ENCODE assay signal across 9 mouse cellular contexts in the genomic region with DNA sequence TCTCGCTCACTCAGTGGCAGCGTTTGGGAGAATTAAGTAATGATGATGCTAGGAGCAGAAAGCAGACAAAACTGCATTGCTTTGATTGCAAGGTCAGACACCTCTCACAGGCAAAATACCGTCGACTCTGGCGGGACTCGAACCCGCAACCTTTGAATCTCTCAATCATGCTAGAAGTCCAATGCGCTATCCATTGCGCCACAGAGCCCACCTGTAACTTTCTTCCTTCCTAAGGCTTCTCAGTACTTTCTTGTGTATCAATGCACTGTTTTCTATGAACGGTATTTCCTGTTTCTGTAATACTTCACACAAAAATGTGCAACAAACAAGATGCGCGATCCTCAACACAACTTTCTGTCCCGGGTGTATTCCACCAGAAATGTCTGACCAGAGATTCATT. TPM values are rescaled to one million over a fixed set of nuclear protein-coding genes. Genes with fewer than 3 reads are reported as not detected.
DNase-seq lines count a peak whose midpoint lies in the region; ATAC-seq and TF ChIP-seq lines count a peak whose summit lies in the region.
"Had no signal": no experiment of that assay in that cellular context is flagged by ENCODE, and none has a peak within 500 bp of the region (broad histone marks: within the 10 kb centered on the region; RNA-seq: fewer than 3 reads in every experiment).

No protein-coding gene starts in this region.

- peak overlapping the region; percentile 63 for H3K4me2 ChIP-seq in forebrain, embryonic 11.5 days (ENCODE audit: low read depth, low read length, severe bottlenecking)
- no peak overlapping the region for H3K4me2 ChIP-seq in forebrain, postnatal 0 days (ENCODE audit: low read depth)
- peak overlapping the region; percentile 74; the same call in 1 of the 2 replicates for H3K4me2 ChIP-seq in limb, embryonic 14.5 days (replicated peaks; ENCODE audit: low read depth, low read length, severe bottlenecking)
- H3K4me2 ChIP-seq in stomach, embryonic 16.5 days (ENCODE audit: low read depth, low read length): peak overlapping the region; percentile 73

- no peak overlapping the region for H3K9ac ChIP-seq in forebrain, embryonic 11.5 days (ENCODE audit: low read length)
- no peak overlapping the region for H3K9ac ChIP-seq in forebrain, postnatal 0 days
- H3K9ac ChIP-seq in limb, embryonic 14.5 days (ENCODE audit: low read depth, low read length, severe bottlenecking): no peak overlapping the region
- no peak overlapping the region for H3K9ac ChIP-seq in stomach, embryonic 16.5 days (ENCODE audit: low read length)

- H3K36me3 ChIP-seq in forebrain, embryonic 11.5 days (ENCODE audit: control insufficient read depth, insufficient read depth, low read length): no peaks in the 10 kb centered on the region
- H3K36me3 ChIP-seq in forebrain, postnatal 0 days (ENCODE audit: insufficient read depth): no peaks in the 10 kb centered on the region
- H3K36me3 ChIP-seq in embryonic facial prominence, embryonic 10.5 days (replicated peaks): no peaks in the 10 kb centered on the region
- H3K36me3 ChIP-seq in limb, embryonic 14.5 days (ENCODE audit: control insufficient read depth, insufficient read depth, low read length): no peaks in the 10 kb centered on the region
- no peaks in the 10 kb centered on the region for H3K36me3 ChIP-seq in stomach, embryonic 16.5 days (ENCODE audit: control insufficient read depth, insufficient read depth, low read length)

- no peak overlapping the region for H3K27ac ChIP-seq in forebrain, embryonic 11.5 days (ENCODE audit: low read depth, low read length)
- no peak overlapping the region for H3K27ac ChIP-seq in forebrain, postnatal 0 days (ENCODE audit: low read depth, low read length)
- H3K27ac ChIP-seq in embryonic facial prominence, embryonic 10.5 days (replicated peaks): no peak overlapping the region
- no peak overlapping the region for H3K27ac ChIP-seq in limb, embryonic 14.5 days (replicated peaks; ENCODE audit: low read depth, low read length)
- H3K27ac ChIP-seq in stomach, embryonic 16.5 days (ENCODE audit: low read length): no peak overlapping the region
- H3K27ac ChIP-seq: left cerebral cortex, adult 2 months had no signal

- ATAC-seq in forebrain, embryonic 11.5 days (replicated peaks; ENCODE audit: low FRiP score): no peak
- no peak for ATAC-seq in forebrain, postnatal 0 days
- ATAC-seq in limb, embryonic 14.5 days (ENCODE audit: low FRiP score, low read depth): no peak
- no peak for ATAC-seq in stomach, embryonic 16.5 days (ENCODE audit: insufficient read depth, low FRiP score)
- ATAC-seq in monocyte, adult 5-6 weeks (replicated peaks; ENCODE audit: insufficient number of reproducible peaks, low FRiP score, low TSS enrichment, poor library complexity, severe bottlenecking): no peak

- no peaks in the 10 kb centered on the region for H3K9me3 ChIP-seq in forebrain, embryonic 11.5 days (ENCODE audit: control insufficient read depth, low read length)
- H3K9me3 ChIP-seq in forebrain, postnatal 0 days (ENCODE audit: low read length): no peaks in the 10 kb centered on the region
- no peaks in the 10 kb centered on the region for H3K9me3 ChIP-seq in embryonic facial prominence, embryonic 10.5 days
- no peaks in the 10 kb centered on the region for H3K9me3 ChIP-seq in limb, embryonic 14.5 days (ENCODE audit: control insufficient read depth, low read length)
- no peaks in the 10 kb centered on the region for H3K9me3 ChIP-seq in stomach, embryonic 16.5 days (replicated peaks; ENCODE audit: control insufficient read depth, low read length)

- no peak for TF ChIP-seq POLR2A in limb, embryonic 14.5 days (IDR thresholded peaks at IDR 0.05; ENCODE audit: borderline replicate concordance, extremely low read depth, insufficient read depth, insufficient read length)

- H3K4me3 ChIP-seq in forebrain, embryonic 11.5 days (ENCODE audit: low read depth, low read length): peak overlapping the region; percentile 51
- H3K4me3 ChIP-seq in forebrain, postnatal 0 days (ENCODE audit: low read depth, low read length): no peak overlapping the region
- H3K4me3 ChIP-seq in embryonic facial prominence, embryonic 10.5 days: peak overlapping the region; percentile 65
- H3K4me3 ChIP-seq in limb, embryonic 14.5 days (replicated peaks; ENCODE audit: low read length): peak overlapping the region; percentile 43
- H3K4me3 ChIP-seq in stomach, embryonic 16.5 days (replicated peaks; ENCODE audit: low read length): peak overlapping the region; percentile 56
- H3K4me3 ChIP-seq: left cerebral cortex, adult 2 months had no signal

- DNase-seq in forebrain, embryonic 11.5 days (ENCODE audit: low spot score): peak; percentile 89
- DNase-seq in forebrain, postnatal 0 days: no peak
- peak; percentile 79 for DNase-seq in A20 (ENCODE audit: low read depth, low spot score)
- DNase-seq in embryonic facial prominence, embryonic 10.5 days (ENCODE audit: low spot score): peak; percentile 88
- DNase-seq in limb, embryonic 14.5 days (ENCODE audit: low spot score): peak; percentile 58
- DNase-seq in frontal cortex, postnatal 10 days (ENCODE audit: low spot score in 2 of 2): no peak

- 0 out of 2 replicates have a peak, but pooled peaks cover 2% of the 10 kb centered on the region for H3K4me1 ChIP-seq in forebrain, embryonic 11.5 days (replicated peaks; ENCODE audit: control insufficient read depth, insufficient read depth, low read length)
- H3K4me1 ChIP-seq in forebrain, postnatal 0 days (ENCODE audit: insufficient read depth): peaks cover 3% of the 10 kb centered on the region; the same call in 1 of the 2 replicates
- peaks cover 15% of the 10 kb centered on the region for H3K4me1 ChIP-seq in embryonic facial prominence, embryonic 10.5 days
- H3K4me1 ChIP-seq in limb, embryonic 14.5 days (ENCODE audit: control insufficient read depth, insufficient read depth, low read length): no peaks in the 10 kb centered on the region
- H3K4me1 ChIP-seq in stomach, embryonic 16.5 days (ENCODE audit: control insufficient read depth, insufficient read depth, low read length): no peaks in the 10 kb centered on the region

- 2% methylated on average over 13 of the region's 13 CpGs for WGBS in forebrain, embryonic 11.5 days
- 10% methylated on average over 13 of the region's 13 CpGs for WGBS in forebrain, postnatal 0 days
- WGBS in embryonic facial prominence, embryonic 10.5 days: under 1% methylated on average over 13 of the region's 13 CpGs
- WGBS in limb, embryonic 14.5 days: 7% methylated on average over 13 of the region's 13 CpGs
- WGBS in stomach, embryonic 16.5 days: 12% methylated on average over 13 of the region's 13 CpGs

- peaks cover 7% of the 10 kb centered on the region; the same call in 1 of the 2 replicates for H3K27me3 ChIP-seq in forebrain, embryonic 11.5 days (ENCODE audit: control insufficient read depth, insufficient read depth, low read length)
- peaks cover 66% of the 10 kb centered on the region for H3K27me3 ChIP-seq in forebrain, postnatal 0 days (ENCODE audit: insufficient read depth, low read length)
- no peaks in the 10 kb centered on the region; the same call in 1 of the 2 replicates for H3K27me3 ChIP-seq in embryonic facial prominence, embryonic 10.5 days (replicated peaks; ENCODE audit: low read depth, poor library complexity, severe bottlenecking)
- peaks cover 12% of the 10 kb centered on the region; the same call in 1 of the 2 replicates for H3K27me3 ChIP-seq in limb, embryonic 14.5 days (ENCODE audit: control insufficient read depth, insufficient read depth, low read length)
- H3K27me3 ChIP-seq in stomach, embryonic 16.5 days (ENCODE audit: control insufficient read depth, insufficient read depth, low read length): no peaks in the 10 kb centered on the region; the same call in 1 of the 2 replicates

- TF ChIP-seq CTCF in forebrain, postnatal 0 days (IDR thresholded peaks at IDR 0.05; ENCODE audit: low read depth): no peak

RNA-seq across cellular contexts. Expression of a gene that starts 27.9 kb away (rescaled TPM):
- polyA plus RNA-seq in forebrain, embryonic 11.5 days (2014; fragmentation: Nextera tagmentation; extraction: Ambion mirVana): 25.9 and 27.5 TPM in 2 replicates
- 20.7 and 21.6 TPM in 2 replicates for total RNA-seq in forebrain, postnatal 0 days (2014; rRNA removed)
- polyA plus RNA-seq in forebrain, postnatal 0 days (2015; fragmentation: Nextera tagmentation; extraction: Ambion mirVana): 15.3 and 17.2 TPM in 2 replicates
- 23.1 and 24.9 TPM in 2 replicates for polyA plus RNA-seq in embryonic facial prominence, embryonic 10.5 days (2016; fragmentation: Nextera tagmentation; extraction: Ambion mirVana)
- polyA plus RNA-seq in limb, embryonic 14.5 days (2012; rRNA removed): 7.5 and 8.3 TPM in 2 replicates
- polyA plus RNA-seq in limb, embryonic 14.5 days (2014; fragmentation: Nextera tagmentation; extraction: Ambion mirVana): 12.7 and 17.2 TPM in 2 replicates
- polyA plus RNA-seq in stomach, embryonic 16.5 days (2015; fragmentation: Nextera tagmentation; extraction: Ambion mirVana): 5.3 and 6.2 TPM in 2 replicates
- 2.1 to 2.6 TPM in 2 of 3 replicates, not detected in the other for total RNA-seq in monocyte, adult 5-6 weeks (2017)

Comparison
In these comparisons a context has a peak if more than half of its experiments do, and no peak if none do; other contexts are left out.
1. DNase-seq: peak in forebrain, embryonic 11.5 days (single experiment), A20 (single experiment), embryonic facial prominence, embryonic 10.5 days (single experiment) and limb, embryonic 14.5 days (single experiment); none in forebrain, postnatal 0 days (single experiment) and frontal cortex, postnatal 10 days (0 of 2).